ENCODE assay signal across 10 mouse cellular contexts in the genomic region with DNA sequence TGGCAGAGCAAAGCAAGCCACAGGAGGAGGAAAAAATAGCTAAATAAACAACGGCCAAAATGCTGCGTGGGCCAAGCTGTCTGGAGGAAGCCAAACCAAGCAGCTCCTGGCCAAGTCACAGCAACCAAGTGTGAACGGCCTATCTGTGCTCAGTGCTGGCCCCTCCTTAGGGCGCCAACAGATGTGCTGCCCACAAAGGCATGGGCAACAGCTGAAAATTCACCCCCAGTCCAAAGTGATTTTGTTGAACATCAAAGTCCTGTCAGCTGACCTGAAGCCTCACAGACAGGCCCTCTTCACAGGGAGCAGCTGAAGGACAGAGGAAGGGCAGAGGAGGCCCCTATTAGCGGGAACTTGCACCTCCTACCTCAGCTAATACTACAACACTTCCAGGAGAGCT.
A peak's percentile ranks its signal among the peaks of the same experiment; 100 is the strongest.
DNase-seq lines count a peak whose midpoint lies in the region; ATAC-seq and TF ChIP-seq lines count a peak whose summit lies in the region.
"Had no signal": no experiment of that assay in that cellular context is flagged by ENCODE, and none has a peak within 500 bp of the region (broad histone marks: within the 10 kb centered on the region; RNA-seq: fewer than 3 reads in every experiment).

No protein-coding gene starts in this region.

- 84% methylated on average over 5 of the region's 5 CpGs for whole genome bisulfite sequencing in embryonic facial prominence, embryonic 14.5 days
- WGBS in embryonic facial prominence, embryonic 10.5 days = 92% methylated on average over 5 of the region's 5 CpGs
- 65% methylated on average over 5 of the region's 5 CpGs for WGBS in lung, embryonic 16.5 days
- WGBS in lung, postnatal 0 days = 72% methylated on average over 5 of the region's 5 CpGs
- 45% methylated on average over 5 of the region's 5 CpGs for WGBS in heart, embryonic 14.5 days

- no peak overlapping the region for H3K4me3 ChIP-seq in embryonic facial prominence, embryonic 14.5 days (ENCODE audit: low read depth, low read length)
- no peak overlapping the region for H3K4me3 ChIP-seq in embryonic facial prominence, embryonic 10.5 days
- no peak overlapping the region for H3K4me3 ChIP-seq in lung, embryonic 16.5 days (ENCODE audit: low read length)
- no peak overlapping the region for H3K4me3 ChIP-seq in lung, postnatal 0 days (ENCODE audit: low read depth, low read length)
- H3K4me3 ChIP-seq in heart, embryonic 14.5 days (ENCODE audit: control insufficient read depth in 1 of 2, insufficient read depth in 1 of 2, low read depth in 1 of 2, low read length in 2 of 2) = no peak overlapping the region
- H3K4me3 ChIP-seq: layer of hippocampus, adult 2 months; lung, embryonic 15.5 days had no signal

- H3K36me3 ChIP-seq in embryonic facial prominence, embryonic 14.5 days (ENCODE audit: control insufficient read depth, insufficient read depth, low read length) = peaks cover 3% of the 10 kb centered on the region; the same call in 1 of the 2 replicates
- peaks cover 36% of the 10 kb centered on the region for H3K36me3 ChIP-seq in embryonic facial prominence, embryonic 10.5 days (replicated peaks)
- H3K36me3 ChIP-seq in lung, embryonic 16.5 days (ENCODE audit: control insufficient read depth, insufficient read depth, low read length) = peaks cover 2% of the 10 kb centered on the region; the same call in 1 of the 2 replicates
- no peaks in the 10 kb centered on the region for H3K36me3 ChIP-seq in lung, postnatal 0 days (ENCODE audit: insufficient read depth, low read length)
- no peaks in the 10 kb centered on the region for H3K36me3 ChIP-seq in heart, embryonic 14.5 days (ENCODE audit: control insufficient read depth, insufficient read depth, low read length)
- H3K36me3 ChIP-seq: lung, embryonic 15.5 days had no signal

- ATAC-seq in embryonic facial prominence, embryonic 14.5 days (ENCODE audit: low read depth) = no peak
- peak; percentile 41; the same call in 1 of the 2 replicates for ATAC-seq in lung, embryonic 16.5 days (ENCODE audit: low read depth)
- ATAC-seq in lung, postnatal 0 days = no peak
- ATAC-seq in heart, embryonic 14.5 days (ENCODE audit: insufficient number of reproducible peaks, insufficient read depth, low FRiP score, low read depth) = peak; percentile 56

- H3K27me3 ChIP-seq in embryonic facial prominence, embryonic 14.5 days (replicated peaks; ENCODE audit: control insufficient read depth, insufficient read depth, low read length) = no peaks in the 10 kb centered on the region
- H3K27me3 ChIP-seq in embryonic facial prominence, embryonic 10.5 days (replicated peaks; ENCODE audit: low read depth, poor library complexity, severe bottlenecking) = no peaks in the 10 kb centered on the region
- H3K27me3 ChIP-seq in lung, embryonic 16.5 days (ENCODE audit: control insufficient read depth, insufficient read depth, low read depth, low read length) = no peaks in the 10 kb centered on the region
- H3K27me3 ChIP-seq in lung, postnatal 0 days (replicated peaks; ENCODE audit: insufficient read depth, low read length) = no peaks in the 10 kb centered on the region
- no peaks in the 10 kb centered on the region for H3K27me3 ChIP-seq in heart, embryonic 14.5 days (ENCODE audit: control insufficient read depth, insufficient read depth, low read length)
- H3K27me3 ChIP-seq: lung, embryonic 15.5 days had no signal

- no peak overlapping the region for H3K4me2 ChIP-seq in embryonic facial prominence, embryonic 14.5 days (ENCODE audit: low read depth, low read length)
- no peak overlapping the region for H3K4me2 ChIP-seq in lung, embryonic 16.5 days (ENCODE audit: low read depth, low read length)
- no peak overlapping the region for H3K4me2 ChIP-seq in lung, postnatal 0 days (replicated peaks; ENCODE audit: low read depth, low read length)
- H3K4me2 ChIP-seq in heart, embryonic 14.5 days (ENCODE audit: low read length) = no peak overlapping the region
- H3K4me2 ChIP-seq: lung, embryonic 15.5 days had no signal

- H3K4me1 ChIP-seq in embryonic facial prominence, embryonic 14.5 days (ENCODE audit: control insufficient read depth, insufficient read depth, low read length) = no peaks in the 10 kb centered on the region
- H3K4me1 ChIP-seq in embryonic facial prominence, embryonic 10.5 days = no peaks in the 10 kb centered on the region
- no peaks in the 10 kb centered on the region for H3K4me1 ChIP-seq in lung, embryonic 16.5 days (replicated peaks; ENCODE audit: control insufficient read depth, insufficient read depth, low read length)
- no peaks in the 10 kb centered on the region for H3K4me1 ChIP-seq in lung, postnatal 0 days (ENCODE audit: insufficient read depth, low read depth, low read length)
- H3K4me1 ChIP-seq in heart, embryonic 14.5 days (ENCODE audit: control insufficient read depth in 2 of 2, insufficient read depth in 2 of 2, low read length in 2 of 2) = peaks cover 16 to 17% of the 10 kb centered on the region in 2 experiments
- H3K4me1 ChIP-seq: lung, embryonic 15.5 days had no signal

- no peak for TF ChIP-seq CTCF in lung, postnatal 0 days (IDR thresholded peaks at IDR 0.05)

- no peak overlapping the region for H3K27ac ChIP-seq in embryonic facial prominence, embryonic 14.5 days (replicated peaks; ENCODE audit: low read depth, low read length)
- no peak overlapping the region for H3K27ac ChIP-seq in embryonic facial prominence, embryonic 10.5 days (replicated peaks)
- H3K27ac ChIP-seq in lung, embryonic 16.5 days (ENCODE audit: low read length) = peak overlapping the region; percentile 10; the same call in 1 of the 2 replicates
- no peak overlapping the region for H3K27ac ChIP-seq in lung, postnatal 0 days (ENCODE audit: low read length)
- H3K27ac ChIP-seq in heart, embryonic 14.5 days (replicated peaks in 1 of 2; ENCODE audit: control insufficient read depth in 1 of 2, insufficient read depth in 1 of 2, low read depth in 2 of 2, low read length in 2 of 2) = peak overlapping the region; percentile 86 to 87
- H3K27ac ChIP-seq: layer of hippocampus, adult 2 months; lung, embryonic 15.5 days had no signal

- no peak overlapping the region for H3K9ac ChIP-seq in embryonic facial prominence, embryonic 14.5 days (ENCODE audit: low read depth, low read length)
- H3K9ac ChIP-seq in lung, embryonic 16.5 days (ENCODE audit: low read length) = no peak overlapping the region
- H3K9ac ChIP-seq in lung, postnatal 0 days (replicated peaks; ENCODE audit: low read depth) = no peak overlapping the region
- H3K9ac ChIP-seq in heart, embryonic 14.5 days (ENCODE audit: low read length) = peak overlapping the region; percentile 34; the same call in 1 of the 2 replicates
- H3K9ac ChIP-seq: lung, embryonic 15.5 days had no signal

- TF ChIP-seq EP300 in lung, postnatal 0 days (IDR thresholded peaks at IDR 0.05) = no peak

- peak; percentile 50 for DNase-seq in embryonic facial prominence, embryonic 14.5 days (ENCODE audit: low spot score)
- no peak for DNase-seq in embryonic facial prominence, embryonic 10.5 days (ENCODE audit: low spot score)
- DNase-seq in lung, postnatal 0 days (ENCODE audit: low spot score) = no peak
- peak; percentile 46 for DNase-seq in skeletal muscle tissue, adult 2 months (ENCODE audit: low read depth, low spot score)
- DNase-seq in ovary, postnatal 14 days (ENCODE audit: low spot score) = no peak
- DNase-seq in thymus, postnatal 25 days = no peak

- H3K9me3 ChIP-seq in embryonic facial prominence, embryonic 14.5 days (ENCODE audit: control insufficient read depth, low read length) = no peaks in the 10 kb centered on the region
- H3K9me3 ChIP-seq in embryonic facial prominence, embryonic 10.5 days = 0 out of 2 replicates have a peak, but pooled peaks cover 4% of the 10 kb centered on the region
- no peaks in the 10 kb centered on the region for H3K9me3 ChIP-seq in lung, embryonic 16.5 days (ENCODE audit: control insufficient read depth, low read length)
- no peaks in the 10 kb centered on the region for H3K9me3 ChIP-seq in lung, postnatal 0 days (ENCODE audit: low read length)
- no peaks in the 10 kb centered on the region for H3K9me3 ChIP-seq in heart, embryonic 14.5 days (ENCODE audit: control insufficient read depth, low read length)
- H3K9me3 ChIP-seq: lung, embryonic 15.5 days had no signal

Comparison
In these comparisons a context has a peak if more than half of its experiments do, and no peak if none do; other contexts are left out.
1. ATAC-seq: peak in lung, embryonic 16.5 days (single experiment) and heart, embryonic 14.5 days (single experiment); none in embryonic facial prominence, embryonic 14.5 days (single experiment) and lung, postnatal 0 days (single experiment).
2. DNase-seq: peak in embryonic facial prominence, embryonic 14.5 days (single experiment) and skeletal muscle tissue, adult 2 months (single experiment); none in embryonic facial prominence, embryonic 10.5 days (single experiment), lung, postnatal 0 days (single experiment), ovary, postnatal 14 days (single experiment) and thymus, postnatal 25 days (single experiment).
3. H3K27ac ChIP-seq: peak in lung, embryonic 16.5 days (single experiment) and heart, embryonic 14.5 days (2 of 2); none in embryonic facial prominence, embryonic 14.5 days (single experiment), embryonic facial prominence, embryonic 10.5 days (single experiment) and lung, postnatal 0 days (single experiment).